Mouse (Mus musculus): ENCODE measurements around the gene Gga3.

The Gga3 gene

GRCm38 (mm10) chr11:115603476-115604303 is at the start of gene Gga3, which contains the start of gene Mrps7:
Gene Gga3 (minus strand): TSS chr11:115604051.
Gene Mrps7 (plus strand): TSS chr11:115603925.
- POLR2A ChIA-PET = interaction anchor here (0.7 to 23.6 kb wide), 20 partner anchors 8 to 67 kb away, joined by 3 to 335 read pairs (median 6); partner anchors contain the start of genes Mif4gd (in 2 of the 4) and Nup85 (in 1 of the 4)
- CTCF ChIA-PET = interaction anchor here in 2 of 4 experiments (0.6 to 1.6 kb wide), 4 partner anchors 9 to 420 kb away, joined by 3 to 4 read pairs (median 3); partner anchors contain the start of genes Mif4gd (in 1 of the 2) and Slc25a19 (in 1 of the 2)

- ChIA-PET CTCF (interaction anchor here in 1 of 4 experiments (0.9 to 1.3 kb wide), 2 partner anchors 26 to 69 kb away, joined by 3 read pairs; no protein-coding TSS in a partner anchor), POLR2A (interaction anchor here in 1 of 4 experiments (1.0 to 6.3 kb wide), 4 partner anchors 9 to 81 kb away, joined by 3 to 54 read pairs (median 4); no protein-coding TSS in a partner anchor)
Measured at GRCm38 (mm10) chr11:115653194-115653593, 49.3 kb upstream of the Gga3 start.

- CTCF ChIA-PET = interaction anchor here in 2 of 4 experiments (0.6 to 1.2 kb wide), 4 partner anchors 15 to 65 kb away, joined by 3 to 4 read pairs (median 3); no protein-coding TSS in a partner anchor
- POLR2A ChIA-PET = interaction anchor here in 2 of 4 experiments (0.6 to 6.3 kb wide), 10 partner anchors 8 to 369 kb away, joined by 3 to 54 read pairs (median 4); no protein-coding TSS in a partner anchor
Measured at GRCm38 (mm10) chr11:115651680-115652079, 47.8 kb upstream of the Gga3 start.

- CTCF ChIA-PET = interaction anchor here in 2 of 4 experiments (1.0 to 2.8 kb wide), 4 partner anchors 14 to 49 kb away, joined by 3 to 14 read pairs (median 4); partner anchors contain the start of gene Mif4gd (in 1 of the 2)
Measured at GRCm38 (mm10) chr11:115649706-115650105, 45.9 kb upstream of the Gga3 start.

GRCm38 (mm10) chr11:115647459-115647858 is 43.6 kb upstream of the Gga3 start:
- CTCF ChIA-PET = interaction anchor here (0.6 to 9.0 kb wide), 12 partner anchors 16 to 492 kb away, joined by 3 to 93 read pairs (median 4); partner anchors contain the start of genes Slc25a19 (in 2 of the 4) and Caskin2 (in 1 of the 4)
- POLR2A ChIA-PET = interaction anchor here in 2 of 4 experiments (1.1 to 6.3 kb wide), 9 partner anchors 8 to 58 kb away, joined by 3 to 54 read pairs (median 4); no protein-coding TSS in a partner anchor

More at GRCm38 (mm10) chr11:115649706-115650105, 45.9 kb upstream of the Gga3 start:
- POLR2A ChIA-PET = interaction anchor here in 2 of 4 experiments (0.8 to 6.3 kb wide), 14 partner anchors 8 to 164 kb away, joined by 3 to 54 read pairs (median 4); partner anchors contain the start of genes Caskin2 (in 1 of the 2) and Mif4gd (in 1 of the 2)

GRCm38 (mm10) chr11:115646439-115646838 is 42.6 kb upstream of the Gga3 start:
- ChIA-PET CTCF (interaction anchor here (0.5 to 9.0 kb wide), 14 partner anchors 15 to 390 kb away, joined by 3 to 93 read pairs (median 4); partner anchors contain the start of gene Slc25a19 (in 2 of the 4)), POLR2A (interaction anchor here in 3 of 4 experiments (0.6 to 2.5 kb wide), 8 partner anchors 9 to 328 kb away, joined by 3 to 10 read pairs (median 3); no protein-coding TSS in a partner anchor)

- CTCF ChIA-PET = interaction anchor here in 1 of 4 experiments (9.0 kb wide), 1 partner anchor 14 kb away, joined by 93 read pairs; the partner anchor contains the start of gene Slc25a19
- POLR2A ChIA-PET = interaction anchor here in 2 of 4 experiments (0.6 to 9.4 kb wide), 10 partner anchors 11 to 379 kb away, joined by 3 to 95 read pairs (median 4); partner anchors contain the start of genes Grb2 (in 1 of the 2), Mif4gd (in 1 of the 2) and Slc25a19 (in 1 of the 2)
Measured at GRCm38 (mm10) chr11:115645498-115645897, 41.6 kb upstream of the Gga3 start.

GRCm38 (mm10) chr11:115644308-115644707 is 40.5 kb upstream of the Gga3 start:
- ChIA-PET POLR2A (interaction anchor here in 3 of 4 experiments (0.6 to 9.4 kb wide), 17 partner anchors 9 to 521 kb away, joined by 3 to 95 read pairs (median 4); partner anchors contain the start of genes Mif4gd (in 2 of the 3), Grb2 (in 1 of the 3) and Slc25a19 (in 1 of the 3)), CTCF (interaction anchor here (0.6 to 9.0 kb wide), 12 partner anchors 12 to 87 kb away, joined by 3 to 93 read pairs (median 6); partner anchors contain the start of genes Grb2 (in 1 of the 4) and Slc25a19 (in 1 of the 4))

- POLR2A ChIA-PET = interaction anchor here (0.7 to 9.4 kb wide), 26 partner anchors 10 to 1064 kb away, joined by 3 to 95 read pairs (median 3); partner anchors contain the start of genes Mif4gd (in 2 of the 4), Slc25a19 (in 2 of the 4), Grb2 (in 1 of the 4) and Tsen54 (in 1 of the 4)
Measured at GRCm38 (mm10) chr11:115643265-115643664, 39.4 kb upstream of the Gga3 start.

GRCm38 (mm10) chr11:115642705-115643104 is 38.9 kb upstream of the Gga3 start:
- ChIA-PET POLR2A (interaction anchor here (0.5 to 9.4 kb wide), 25 partner anchors 8 to 1064 kb away, joined by 3 to 95 read pairs (median 5); partner anchors contain the start of genes Mif4gd (in 2 of the 4), Slc25a19 (in 2 of the 4), Grb2 (in 1 of the 4) and Tsen54 (in 1 of the 4)), CTCF (interaction anchor here (0.5 to 9.0 kb wide), 13 partner anchors 11 to 552 kb away, joined by 3 to 93 read pairs (median 5); partner anchors contain the start of genes Grb2 (in 1 of the 4), Mif4gd (in 1 of the 4) and Slc25a19 (in 1 of the 4))

More at GRCm38 (mm10) chr11:115643265-115643664, 39.4 kb upstream of the Gga3 start:
- CTCF ChIA-PET = interaction anchor here (0.5 to 9.0 kb wide), 18 partner anchors 12 to 1712 kb away, joined by 3 to 93 read pairs (median 4); partner anchors contain the start of genes Grb2 (in 1 of the 4), Mif4gd (in 1 of the 4) and Slc25a19 (in 1 of the 4)

GRCm38 (mm10) chr11:115641664-115642036 is 37.8 kb upstream of the Gga3 start:
- ChIA-PET POLR2A (interaction anchor here in 3 of 4 experiments (0.7 to 9.4 kb wide), 14 partner anchors 9 to 249 kb away, joined by 3 to 95 read pairs (median 7); partner anchors contain the start of genes Slc25a19 (in 2 of the 3) and Mif4gd (in 1 of the 3)), CTCF (interaction anchor here in 3 of 4 experiments (0.7 to 9.0 kb wide), 4 partner anchors 10 to 73 kb away, joined by 6 to 93 read pairs (median 13); partner anchors contain the start of gene Slc25a19 (in 1 of the 3))

GRCm38 (mm10) chr11:115640978-115641663 is 37.3 kb upstream of the Gga3 start:
- ChIA-PET POLR2A (interaction anchor here in 3 of 4 experiments (0.8 to 9.4 kb wide), 23 partner anchors 8 to 364 kb away, joined by 3 to 95 read pairs (median 5); partner anchors contain the start of genes Grb2 (in 2 of the 3), Slc25a19 (in 2 of the 3), Fdxr (in 1 of the 3) and Mif4gd (in 1 of the 3)), CTCF (interaction anchor here in 3 of 4 experiments (0.5 to 9.0 kb wide), 6 partner anchors 10 to 81 kb away, joined by 3 to 93 read pairs (median 9); partner anchors contain the start of genes Mif4gd (in 1 of the 3) and Slc25a19 (in 1 of the 3))

GRCm38 (mm10) chr11:115640311-115640828 is 36.5 kb upstream of the Gga3 start:
- POLR2A ChIA-PET = interaction anchor here in 3 of 4 experiments (0.5 to 9.4 kb wide), 28 partner anchors 8 to 565 kb away, joined by 3 to 95 read pairs (median 4); partner anchors contain the start of genes Grb2 (in 2 of the 3), Slc25a19 (in 2 of the 3), Fdxr (in 1 of the 3) and Mif4gd (in 1 of the 3)
- CTCF ChIA-PET = interaction anchor here (0.5 to 9.0 kb wide), 8 partner anchors 9 to 82 kb away, joined by 3 to 93 read pairs (median 4); partner anchors contain the start of genes Mif4gd (in 1 of the 4) and Slc25a19 (in 1 of the 4)

- CTCF ChIA-PET = interaction anchor here (0.5 to 9.0 kb wide), 11 partner anchors 8 to 430 kb away, joined by 3 to 93 read pairs (median 4); partner anchors contain the start of genes Mif4gd (in 2 of the 4) and Slc25a19 (in 1 of the 4)
- POLR2A ChIA-PET = interaction anchor here in 3 of 4 experiments (0.6 to 9.4 kb wide), 26 partner anchors 7 to 564 kb away, joined by 3 to 95 read pairs (median 6); partner anchors contain the start of genes Mif4gd (in 2 of the 3), Slc25a19 (in 2 of the 3), Caskin2 (in 1 of the 3) and Grb2 (in 1 of the 3)
Measured at GRCm38 (mm10) chr11:115639540-115639939, 35.7 kb upstream of the Gga3 start.

Measured in embryonic stem cell, embryonic (primary cell).